ENCODE assay signal across 12 mouse cellular contexts in genomic region chr13:43567141-43567891, GRCm38 (mm10). TPM values are rescaled to one million over a fixed set of nuclear protein-coding genes. Genes with fewer than 3 reads are reported as not detected.
DNase-seq lines count a peak whose midpoint lies in the region; ATAC-seq lines count a peak whose summit lies in the region.
"Had no signal": no experiment of that assay in that cellular context is flagged by ENCODE, and none has a peak within 500 bp of the region (broad histone marks: within the 10 kb centered on the region; RNA-seq: fewer than 3 reads in every experiment).

No protein-coding gene starts in this region.

- DNase-seq in heart, embryonic 10.5 days (ENCODE audit: low spot score) = peak; percentile 65
- DNase-seq in lung, postnatal 14 days = no peak
- peak; percentile 55 for DNase-seq in embryonic facial prominence, embryonic 14.5 days (ENCODE audit: low spot score)
- peak; percentile 37 for DNase-seq in lung, postnatal 10 days
- no peak for DNase-seq in thymus, postnatal 25 days
- DNase-seq: kidney, adult 2 months; thymus, postnatal 36 days had no signal

- no peak overlapping the region for H3K27ac ChIP-seq in heart, embryonic 10.5 days
- no peak overlapping the region for H3K27ac ChIP-seq in heart, embryonic 11.5 days (ENCODE audit: low read depth, low read length)
- H3K27ac ChIP-seq in lung, embryonic 16.5 days (ENCODE audit: low read length) = peak overlapping the region; percentile 30; the same call in 1 of the 2 replicates
- no peak overlapping the region for H3K27ac ChIP-seq in embryonic facial prominence, embryonic 14.5 days (replicated peaks; ENCODE audit: low read depth, low read length)
- H3K27ac ChIP-seq: limb, embryonic 13.5 days had no signal

- WGBS in heart, embryonic 10.5 days = 72% methylated on average over 25 of the region's 25 CpGs
- WGBS in heart, embryonic 11.5 days (ENCODE audit: insufficient replicate concordance) = 65% methylated on average over 23 of the region's 25 CpGs
- 62% methylated on average over 25 of the region's 25 CpGs for WGBS in lung, embryonic 16.5 days
- WGBS in embryonic facial prominence, embryonic 14.5 days = 61% methylated on average over 25 of the region's 25 CpGs

- H3K4me1 ChIP-seq in heart, embryonic 10.5 days = no peaks in the 10 kb centered on the region
- H3K4me1 ChIP-seq in heart, embryonic 11.5 days (ENCODE audit: control insufficient read depth, insufficient read depth, low read length) = no peaks in the 10 kb centered on the region
- no peaks in the 10 kb centered on the region; the same call in 1 of the 2 replicates for H3K4me1 ChIP-seq in lung, embryonic 16.5 days (replicated peaks; ENCODE audit: control insufficient read depth, insufficient read depth, low read length)
- 0 out of 2 replicates have a peak, but pooled peaks cover 2% of the 10 kb centered on the region for H3K4me1 ChIP-seq in embryonic facial prominence, embryonic 14.5 days (ENCODE audit: control insufficient read depth, insufficient read depth, low read length)

- no peaks in the 10 kb centered on the region for H3K36me3 ChIP-seq in heart, embryonic 10.5 days
- H3K36me3 ChIP-seq in heart, embryonic 11.5 days (ENCODE audit: control insufficient read depth, insufficient read depth, low read length) = no peaks in the 10 kb centered on the region
- H3K36me3 ChIP-seq in lung, embryonic 16.5 days (ENCODE audit: control insufficient read depth, insufficient read depth, low read length) = no peaks in the 10 kb centered on the region
- H3K36me3 ChIP-seq in embryonic facial prominence, embryonic 14.5 days (ENCODE audit: control insufficient read depth, insufficient read depth, low read length) = no peaks in the 10 kb centered on the region
- H3K36me3 ChIP-seq: limb, embryonic 13.5 days had no signal

- H3K9ac ChIP-seq in heart, embryonic 11.5 days (ENCODE audit: low read depth, low read length) = no peak overlapping the region
- 0 out of 2 replicates have a peak overlapping the region, but pooled peaks have one; percentile 2 for H3K9ac ChIP-seq in lung, embryonic 16.5 days (ENCODE audit: low read length)
- H3K9ac ChIP-seq in embryonic facial prominence, embryonic 14.5 days (ENCODE audit: low read depth, low read length) = no peak overlapping the region
- H3K9ac ChIP-seq: limb, embryonic 13.5 days had no signal

- H3K9me3 ChIP-seq in heart, embryonic 10.5 days = peaks cover 6% of the 10 kb centered on the region; the same call in 1 of the 2 replicates
- no peaks in the 10 kb centered on the region; the same call in 1 of the 2 replicates for H3K9me3 ChIP-seq in heart, embryonic 11.5 days (replicated peaks; ENCODE audit: control insufficient read depth, low read length)
- H3K9me3 ChIP-seq in lung, embryonic 16.5 days (ENCODE audit: control insufficient read depth, low read length) = peaks cover 5% of the 10 kb centered on the region; the same call in 1 of the 2 replicates
- H3K9me3 ChIP-seq in embryonic facial prominence, embryonic 14.5 days (ENCODE audit: control insufficient read depth, low read length) = peaks cover 7% of the 10 kb centered on the region; the same call in 1 of the 2 replicates
- H3K9me3 ChIP-seq: limb, embryonic 13.5 days had no signal

- no peak for ATAC-seq in heart, embryonic 11.5 days (replicated peaks; ENCODE audit: insufficient number of reproducible peaks, low FRiP score, low TSS enrichment)
- ATAC-seq in lung, embryonic 16.5 days (ENCODE audit: low read depth) = 0 out of 2 replicates have a peak, but pooled peaks have one; percentile 54
- peak; percentile 55; the same call in 1 of the 2 replicates for ATAC-seq in embryonic facial prominence, embryonic 14.5 days (ENCODE audit: low read depth)
- no peak for ATAC-seq in erythroblast, adult 5-6 weeks (replicated peaks; ENCODE audit: low FRiP score, poor library complexity, severe bottlenecking)

- H3K4me2 ChIP-seq in heart, embryonic 11.5 days = no peak overlapping the region
- no peak overlapping the region for H3K4me2 ChIP-seq in lung, embryonic 16.5 days (ENCODE audit: low read depth, low read length)
- H3K4me2 ChIP-seq in embryonic facial prominence, embryonic 14.5 days (ENCODE audit: low read depth, low read length) = no peak overlapping the region
- H3K4me2 ChIP-seq: limb, embryonic 13.5 days had no signal

- H3K4me3 ChIP-seq in heart, embryonic 10.5 days = no peak overlapping the region
- no peak overlapping the region for H3K4me3 ChIP-seq in heart, embryonic 11.5 days (ENCODE audit: low read depth, low read length)
- no peak overlapping the region for H3K4me3 ChIP-seq in lung, embryonic 16.5 days (ENCODE audit: low read length)
- H3K4me3 ChIP-seq in embryonic facial prominence, embryonic 14.5 days (ENCODE audit: low read depth, low read length) = no peak overlapping the region
- H3K4me3 ChIP-seq: limb, embryonic 13.5 days had no signal

- no peaks in the 10 kb centered on the region for H3K27me3 ChIP-seq in heart, embryonic 10.5 days (ENCODE audit: insufficient read depth, poor library complexity, severe bottlenecking)
- no peaks in the 10 kb centered on the region for H3K27me3 ChIP-seq in heart, embryonic 11.5 days (ENCODE audit: control insufficient read depth, insufficient read depth, low read length)
- H3K27me3 ChIP-seq in lung, embryonic 16.5 days (ENCODE audit: control insufficient read depth, insufficient read depth, low read depth, low read length) = no peaks in the 10 kb centered on the region
- no peaks in the 10 kb centered on the region for H3K27me3 ChIP-seq in embryonic facial prominence, embryonic 14.5 days (replicated peaks; ENCODE audit: control insufficient read depth, insufficient read depth, low read length)
- H3K27me3 ChIP-seq: limb, embryonic 13.5 days had no signal

RNA-seq across cellular contexts. Expression of gene Mcur1, which starts 7.3 kb away (rescaled TPM):
- polyA plus RNA-seq in heart, embryonic 10.5 days (2016; fragmentation: Nextera tagmentation; extraction: Ambion mirVana) = 13.6 and 15.2 TPM in 2 replicates
- 14.5 and 19.0 TPM in 2 replicates for polyA plus RNA-seq in heart, embryonic 11.5 days (2014; fragmentation: Nextera tagmentation; extraction: Ambion mirVana)
- 15.9 and 16.4 TPM in 2 replicates for polyA plus RNA-seq in lung, embryonic 16.5 days (2015; fragmentation: Nextera tagmentation; extraction: Ambion mirVana)
- polyA plus RNA-seq in embryonic facial prominence, embryonic 14.5 days (2014; fragmentation: Nextera tagmentation; extraction: Ambion mirVana) = 14.5 and 15.5 TPM in 2 replicates
- 3.8 and 7.5 TPM in 2 replicates for total RNA-seq in erythroblast, adult 5-6 weeks (2015; ENCODE audit: low replicate concordance)
- 3.0 and 9.2 TPM in 2 replicates for total RNA-seq in erythroblast, adult 5-6 weeks (2017; ENCODE audit: low replicate concordance)

RNA-seq across cellular contexts. Expression of gene Rnf182, which starts 48.2 kb away (rescaled TPM):
- 1.4 and 1.5 TPM in 2 replicates for polyA plus RNA-seq in heart, embryonic 10.5 days (2016; fragmentation: Nextera tagmentation; extraction: Ambion mirVana)
- 0.55 and 4.3 TPM in 2 replicates for polyA plus RNA-seq in heart, embryonic 11.5 days (2014; fragmentation: Nextera tagmentation; extraction: Ambion mirVana)
- 3.6 and 4.3 TPM in 2 replicates for polyA plus RNA-seq in lung, embryonic 16.5 days (2015; fragmentation: Nextera tagmentation; extraction: Ambion mirVana)
- 7.8 and 8.2 TPM in 2 replicates for polyA plus RNA-seq in embryonic facial prominence, embryonic 14.5 days (2014; fragmentation: Nextera tagmentation; extraction: Ambion mirVana)
- total RNA-seq in erythroblast, adult 5-6 weeks (2015; ENCODE audit: low replicate concordance) = not detected in 2 replicates
- not detected in 2 replicates for total RNA-seq in erythroblast, adult 5-6 weeks (2017; ENCODE audit: low replicate concordance)
- total RNA-seq: megakaryocyte-erythroid progenitor cell, adult 5-6 weeks had no signal

Comparison
In these comparisons a context has a peak if more than half of its experiments do, and no peak if none do; other contexts are left out.
1. DNase-seq: peak in heart, embryonic 10.5 days (single experiment), embryonic facial prominence, embryonic 14.5 days (single experiment) and lung, postnatal 10 days (single experiment); none in lung, postnatal 14 days (single experiment) and thymus, postnatal 25 days (single experiment).
2. ATAC-seq: peak in lung, embryonic 16.5 days (single experiment) and embryonic facial prominence, embryonic 14.5 days (single experiment); none in heart, embryonic 11.5 days (single experiment) and erythroblast, adult 5-6 weeks (single experiment).